Mouse (Mus musculus) spleen, postnatal 36 days (tissue): Measurements from ENCODE around the gene Vmn2r37.
"Not testable (repeated sequence)": the region's sequence is repeated elsewhere in the genome, so short reads cannot be mapped to it uniquely, and the experiment has no call there.

Experiments
- DNase-seq, 2 experiments: peaks; one replicate each; pipeline ENCODE4 v3.0.0; 2022; ENCODE audit warnings: low spot score in 2 of 2, mixed read lengths in 1 of 2

The Vmn2r37 gene

DNA sequence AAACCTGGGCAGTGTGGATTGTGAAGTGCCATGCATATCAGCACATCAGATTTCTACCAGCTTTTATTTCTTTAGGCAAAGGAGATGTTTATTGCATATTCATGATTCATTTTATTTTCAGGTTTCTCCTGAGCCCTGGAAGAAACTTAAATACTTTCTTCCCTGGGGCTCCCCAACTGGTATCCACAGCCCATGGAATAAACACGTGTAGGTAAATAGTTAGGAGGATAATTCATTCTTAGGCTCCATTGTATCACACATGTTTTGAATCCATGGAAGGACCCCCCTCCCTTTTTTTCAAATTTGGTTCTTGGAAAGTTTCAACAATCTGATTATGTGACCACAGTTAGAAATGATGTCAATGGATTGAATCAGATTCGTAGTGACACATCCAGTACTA lies at the start of gene Vmn2r37:
Gene Vmn2r37 (minus strand): TSS at position 101 of the 400 bp plus-strand sequence.
- DNase-seq, result not testable (repeated sequence)
